In the genomic region with DNA sequence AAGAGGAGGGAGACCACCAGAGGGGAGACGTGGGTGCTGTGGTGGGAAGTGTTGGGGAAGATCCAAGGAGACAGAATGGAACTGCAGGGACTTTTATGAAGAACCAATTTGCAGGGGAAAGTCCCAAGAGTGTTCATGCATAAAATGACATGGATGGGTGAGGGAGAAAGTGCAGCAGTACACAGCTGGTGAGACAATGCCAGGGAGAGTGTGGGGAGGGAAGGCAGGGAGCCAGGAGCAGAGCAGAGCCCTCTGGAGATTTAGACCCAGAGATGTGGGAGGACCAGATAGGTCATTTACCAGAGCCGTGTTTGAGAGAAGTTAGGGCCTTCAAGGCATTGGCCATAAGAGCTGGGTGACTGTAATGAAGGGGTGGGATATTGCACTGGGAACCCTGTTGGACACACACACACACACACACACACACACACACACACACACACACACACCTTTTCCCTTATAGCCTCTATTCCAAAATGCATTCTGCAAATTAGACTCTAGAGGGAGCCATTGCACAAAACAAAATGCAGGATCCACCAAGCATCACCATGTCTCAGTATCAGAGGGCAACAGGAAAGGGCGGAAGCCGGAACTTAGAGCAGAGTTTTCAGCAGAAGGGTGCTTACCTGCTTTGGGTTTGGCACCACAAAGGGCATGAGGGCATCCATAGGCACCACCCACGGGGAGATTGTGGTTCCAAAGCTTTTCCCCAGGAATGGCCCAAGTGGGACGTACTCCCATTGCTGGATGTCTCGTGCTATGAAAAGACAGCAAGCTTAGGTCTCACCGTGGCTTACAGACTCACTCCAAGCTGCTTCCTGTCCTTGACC, we compare ENCODE assay signal across 8 mouse cellular contexts. TPM values are rescaled to one million over a fixed set of nuclear protein-coding genes. Genes with fewer than 3 reads are reported as not detected.
DNase-seq lines count a peak whose midpoint lies in the region; ATAC-seq lines count a peak whose summit lies in the region.

No protein-coding gene starts in this region.

- no peaks in the 10 kb centered on the region for H3K9me3 ChIP-seq in forebrain, embryonic 11.5 days (ENCODE audit: control insufficient read depth, low read length)
- H3K9me3 ChIP-seq in hindbrain, embryonic 15.5 days, result no peaks in the 10 kb centered on the region
- no peaks in the 10 kb centered on the region for H3K9me3 ChIP-seq in limb, embryonic 12.5 days
- no peaks in the 10 kb centered on the region for H3K9me3 ChIP-seq in midbrain, embryonic 13.5 days

- peak; percentile 83 for ATAC-seq in forebrain, embryonic 11.5 days (replicated peaks; ENCODE audit: low FRiP score)
- peak; percentile 87 for ATAC-seq in hindbrain, embryonic 15.5 days (ENCODE audit: low FRiP score, low read depth)
- ATAC-seq in limb, embryonic 12.5 days (ENCODE audit: insufficient number of reproducible peaks, insufficient read depth, low FRiP score, low TSS enrichment, low read depth), result peak; percentile 49
- ATAC-seq in midbrain, embryonic 13.5 days, result peak; percentile 81

- H3K27me3 ChIP-seq in forebrain, embryonic 11.5 days (ENCODE audit: control insufficient read depth, insufficient read depth, low read length), result no peaks in the 10 kb centered on the region
- no peaks in the 10 kb centered on the region for H3K27me3 ChIP-seq in hindbrain, embryonic 15.5 days
- H3K27me3 ChIP-seq in limb, embryonic 12.5 days, result no peaks in the 10 kb centered on the region
- no peaks in the 10 kb centered on the region for H3K27me3 ChIP-seq in midbrain, embryonic 13.5 days

- no peak overlapping the region for H3K4me3 ChIP-seq in forebrain, embryonic 11.5 days (ENCODE audit: low read depth, low read length)
- H3K4me3 ChIP-seq in hindbrain, embryonic 15.5 days, result no peak overlapping the region
- H3K4me3 ChIP-seq in limb, embryonic 12.5 days (replicated peaks), result no peak overlapping the region
- no peak overlapping the region for H3K4me3 ChIP-seq in midbrain, embryonic 13.5 days (replicated peaks)

- no peak overlapping the region for H3K4me2 ChIP-seq in forebrain, embryonic 11.5 days (ENCODE audit: low read depth, low read length, severe bottlenecking)
- no peak overlapping the region; the same call in 1 of the 2 replicates for H3K4me2 ChIP-seq in hindbrain, embryonic 15.5 days
- no peak overlapping the region for H3K4me2 ChIP-seq in limb, embryonic 12.5 days
- H3K4me2 ChIP-seq in midbrain, embryonic 13.5 days (replicated peaks), result no peak overlapping the region

- H3K4me1 ChIP-seq in forebrain, embryonic 11.5 days (replicated peaks; ENCODE audit: control insufficient read depth, insufficient read depth, low read length), result no peaks in the 10 kb centered on the region
- H3K4me1 ChIP-seq in hindbrain, embryonic 15.5 days (replicated peaks), result peaks cover 3% of the 10 kb centered on the region; the same call in 1 of the 2 replicates
- no peaks in the 10 kb centered on the region for H3K4me1 ChIP-seq in limb, embryonic 12.5 days (replicated peaks)
- no peaks in the 10 kb centered on the region for H3K4me1 ChIP-seq in midbrain, embryonic 13.5 days (replicated peaks)

- 50% methylated on average over 8 of the region's 8 CpGs for whole genome bisulfite sequencing in forebrain, embryonic 11.5 days
- 46% methylated on average over 8 of the region's 8 CpGs for WGBS in hindbrain, embryonic 15.5 days
- WGBS in limb, embryonic 12.5 days, result 55% methylated on average over 8 of the region's 8 CpGs
- 50% methylated on average over 8 of the region's 8 CpGs for WGBS in midbrain, embryonic 13.5 days

- no peak overlapping the region for H3K27ac ChIP-seq in forebrain, embryonic 11.5 days (ENCODE audit: low read depth, low read length)
- H3K27ac ChIP-seq in hindbrain, embryonic 15.5 days (replicated peaks), result no peak overlapping the region
- H3K27ac ChIP-seq in limb, embryonic 12.5 days, result no peak overlapping the region
- no peak overlapping the region for H3K27ac ChIP-seq in midbrain, embryonic 13.5 days

- H3K36me3 ChIP-seq in forebrain, embryonic 11.5 days (ENCODE audit: control insufficient read depth, insufficient read depth, low read length), result no peaks in the 10 kb centered on the region
- H3K36me3 ChIP-seq in hindbrain, embryonic 15.5 days, result no peaks in the 10 kb centered on the region
- no peaks in the 10 kb centered on the region for H3K36me3 ChIP-seq in limb, embryonic 12.5 days
- H3K36me3 ChIP-seq in midbrain, embryonic 13.5 days, result no peaks in the 10 kb centered on the region

- peak; percentile 31 for DNase-seq in adrenal gland, postnatal 10 days
- DNase-seq in adrenal gland, postnatal 25 days, result no peak
- DNase-seq in c-Kit-positive CD71-negative TER-119-negative erythroid progenitor cells, embryonic 14.5 days (ENCODE audit: low read depth), result peak; percentile 63
- DNase-seq in forebrain, embryonic 11.5 days (ENCODE audit: low spot score), result no peak
- DNase-seq in thymus, adult 18-20 months, result peak; percentile 7 to 30

- H3K9ac ChIP-seq in forebrain, embryonic 11.5 days (ENCODE audit: low read length), result no peak overlapping the region
- no peak overlapping the region for H3K9ac ChIP-seq in hindbrain, embryonic 15.5 days
- no peak overlapping the region for H3K9ac ChIP-seq in limb, embryonic 12.5 days (replicated peaks)
- no peak overlapping the region for H3K9ac ChIP-seq in midbrain, embryonic 13.5 days (replicated peaks)

RNA-seq across cellular contexts. Expression of a gene that starts 12.2 kb away (rescaled TPM):
- total RNA-seq in adrenal gland, postnatal 10 days (2021), result 10 to 100 TPM; 57.6 to 84.5 TPM
- 59.1 and 63.8 TPM in 2 replicates for total RNA-seq in adrenal gland, postnatal 25 days (2021)
- 2.6 TPM in 2 replicates for polyA plus RNA-seq in forebrain, embryonic 11.5 days (2014; fragmentation: Nextera tagmentation; extraction: Ambion mirVana)
- polyA plus RNA-seq in hindbrain, embryonic 15.5 days (2015; fragmentation: Nextera tagmentation; extraction: Ambion mirVana), result 13.2 and 13.6 TPM in 2 replicates
- polyA plus RNA-seq in limb, embryonic 12.5 days (2016; fragmentation: Nextera tagmentation; extraction: Ambion mirVana), result 1.9 and 2.5 TPM in 2 replicates
- 4.9 and 5.6 TPM in 2 replicates for polyA plus RNA-seq in midbrain, embryonic 13.5 days (2015; fragmentation: Nextera tagmentation; extraction: Ambion mirVana)

Comparison
In these comparisons a context has a peak if more than half of its experiments do, and no peak if none do; other contexts are left out.
1. DNase-seq: peak in adrenal gland, postnatal 10 days (single experiment), c-Kit-positive CD71-negative TER-119-negative erythroid progenitor cells, embryonic 14.5 days (single experiment) and thymus, adult 18-20 months (2 of 2); none in adrenal gland, postnatal 25 days (single experiment) and forebrain, embryonic 11.5 days (single experiment).
2. Peak in every context shown above with its lines, with median percentiles within 50 percentile points of each other: ATAC-seq.